Mouse (Mus musculus) ovary, postnatal 14 days (tissue): Measurements from ENCODE around the gene Ldb2.

Experiments
- DNase-seq: peaks from one replicate; pipeline ENCODE4 v3.0.0; 2022; ENCODE audit warnings: low spot score

Gene Ldb2

GRCm38 (mm10) chr5:44645952-44646841 lies 153.3 kb downstream of the Ldb2 start:
- DNase-seq = no peak

GRCm38 (mm10) chr5:44643079-44643478 lies 156.4 kb downstream of the Ldb2 start:
- no peak for DNase-seq

DNA sequence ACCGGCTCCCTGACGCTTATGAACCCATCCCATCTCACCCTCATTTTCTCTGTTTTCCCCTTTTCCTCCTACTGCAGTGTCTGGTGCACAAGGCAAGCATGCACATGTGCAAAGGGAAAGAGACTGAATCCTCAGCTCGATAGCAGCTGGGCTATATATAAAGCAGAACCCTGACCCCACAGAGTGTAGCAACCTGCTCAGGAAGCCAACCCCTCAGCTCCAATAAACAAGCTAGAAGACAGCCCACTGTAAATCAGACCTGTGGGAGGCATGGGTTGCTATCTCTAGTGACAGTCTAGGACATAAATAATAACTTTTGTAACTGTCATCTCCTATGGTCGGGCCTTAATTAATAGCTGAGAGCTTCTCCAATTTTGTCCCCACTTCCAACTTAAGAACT lies 158.4 kb downstream of the Ldb2 start:
- no peak for DNase-seq

DNA sequence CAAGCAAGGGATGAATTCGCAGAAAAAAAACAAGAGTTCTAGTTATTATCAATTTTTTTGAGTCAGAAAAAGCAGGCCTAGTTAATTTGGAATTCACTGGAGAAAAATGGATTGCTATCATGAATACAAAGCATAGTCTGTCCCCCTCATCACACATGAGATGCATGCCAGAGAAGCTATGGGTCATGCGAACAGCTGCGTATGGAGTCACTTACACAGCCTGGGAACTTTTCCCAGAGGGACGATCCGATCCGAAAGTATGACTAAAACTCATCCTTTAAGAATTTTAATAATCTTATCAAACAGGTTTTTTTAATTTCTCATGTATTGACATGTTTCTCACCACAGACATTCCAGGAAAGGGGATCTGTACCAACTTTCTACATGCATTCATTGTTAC lies 163.9 kb downstream of the Ldb2 start:
- DNase-seq = no peak

DNA sequence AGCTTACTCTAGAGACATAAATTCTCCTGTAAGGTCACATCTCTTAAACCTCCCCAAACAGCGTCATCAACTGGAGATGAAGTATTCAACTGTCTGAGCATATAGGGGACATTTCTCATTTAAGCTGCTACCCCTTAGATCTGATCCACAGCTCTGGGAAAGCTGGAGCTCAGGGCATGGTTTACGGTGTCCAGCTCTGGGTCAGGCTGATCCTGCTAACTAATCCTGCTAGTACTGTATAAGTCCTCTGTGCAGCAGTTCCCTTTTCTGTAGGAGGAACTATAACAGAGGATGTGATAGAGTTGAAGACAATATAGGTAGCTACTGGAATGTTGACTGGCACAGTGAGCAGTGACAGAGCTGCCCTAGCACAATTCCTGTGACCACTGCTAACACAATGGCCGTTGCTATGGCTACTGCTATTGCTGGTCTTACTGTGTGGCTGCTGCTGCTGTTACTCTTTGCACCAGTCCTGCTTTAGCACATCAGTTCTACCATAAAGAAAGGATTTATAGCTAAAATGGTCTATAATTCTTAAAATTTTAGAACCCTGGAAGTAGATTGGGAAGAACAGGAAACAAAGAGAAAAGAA lies 170.3 kb downstream of the Ldb2 start:
- no peak for DNase-seq

DNA sequence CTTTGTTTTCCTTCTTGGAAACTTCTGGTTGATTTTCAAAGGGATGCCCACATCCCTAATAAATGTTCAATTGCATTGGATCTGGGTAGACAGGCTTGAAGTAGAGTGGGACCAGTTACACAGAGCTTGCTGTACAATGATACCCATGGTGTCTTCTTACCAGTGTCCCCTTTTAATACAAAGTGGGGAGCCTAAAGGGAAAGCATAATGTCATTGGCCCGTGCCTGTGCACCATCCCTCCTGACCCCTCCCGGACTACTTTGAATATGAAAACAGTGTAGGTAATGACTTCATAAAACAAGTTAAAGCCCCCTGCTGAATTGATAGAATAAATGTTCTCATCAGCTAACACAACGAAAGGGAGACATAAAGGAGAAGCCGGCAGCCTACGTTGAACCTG lies 172.0 kb downstream of the Ldb2 start:
- DNase-seq = no peak

- DNase-seq = no peak
Measured at GRCm38 (mm10) chr5:44626885-44627284, 172.6 kb downstream of the Ldb2 start.

- DNase-seq = no peak
Measured at GRCm38 (mm10) chr5:44626114-44626513, 173.4 kb downstream of the Ldb2 start.

DNA sequence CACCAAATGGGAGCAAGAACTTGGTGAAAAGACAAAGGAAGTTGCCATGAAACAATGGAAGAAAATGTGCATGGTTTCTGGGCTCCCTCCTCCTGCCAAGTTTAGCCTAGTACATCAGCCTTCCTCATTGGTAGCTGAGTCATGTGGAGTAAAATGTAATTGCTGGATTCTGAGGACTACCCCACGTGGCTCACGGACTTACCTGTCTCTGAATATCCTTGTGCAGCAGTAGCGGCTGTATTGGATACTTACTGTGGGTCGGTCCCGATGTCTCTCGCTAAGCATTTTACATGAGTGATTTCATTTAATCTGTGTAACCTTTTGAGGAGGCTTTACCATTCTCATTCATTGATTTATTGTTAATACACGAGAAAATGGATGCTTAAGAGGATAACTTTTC lies 183.8 kb downstream of the Ldb2 start:
- DNase-seq = no peak

DNA sequence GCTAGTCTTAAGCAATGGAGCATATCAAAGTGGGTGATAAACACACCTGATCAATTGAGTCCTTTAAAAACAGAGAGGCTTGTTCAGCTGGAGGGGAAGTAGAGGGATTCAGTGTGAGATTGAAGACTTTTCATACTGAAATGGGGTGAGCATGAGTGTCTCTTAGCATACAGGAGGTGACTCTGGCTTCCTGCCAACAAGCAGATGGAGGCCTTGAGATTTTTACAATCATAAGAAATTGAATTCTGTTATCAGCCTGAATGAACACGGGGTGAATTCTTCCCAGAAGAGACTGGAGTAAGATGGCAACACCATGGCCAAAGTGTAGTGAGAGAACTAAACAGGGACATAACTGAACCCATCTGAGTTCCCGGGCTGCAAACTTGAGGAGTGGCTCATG lies 190.6 kb downstream of the Ldb2 start:
- DNase-seq = no peak

- DNase-seq = no peak
Measured at GRCm38 (mm10) chr5:44601340-44601739, 198.1 kb downstream of the Ldb2 start.

- DNase-seq = peak; percentile 38
Measured at GRCm38 (mm10) chr5:44593522-44594218, 205.8 kb downstream of the Ldb2 start.

DNA sequence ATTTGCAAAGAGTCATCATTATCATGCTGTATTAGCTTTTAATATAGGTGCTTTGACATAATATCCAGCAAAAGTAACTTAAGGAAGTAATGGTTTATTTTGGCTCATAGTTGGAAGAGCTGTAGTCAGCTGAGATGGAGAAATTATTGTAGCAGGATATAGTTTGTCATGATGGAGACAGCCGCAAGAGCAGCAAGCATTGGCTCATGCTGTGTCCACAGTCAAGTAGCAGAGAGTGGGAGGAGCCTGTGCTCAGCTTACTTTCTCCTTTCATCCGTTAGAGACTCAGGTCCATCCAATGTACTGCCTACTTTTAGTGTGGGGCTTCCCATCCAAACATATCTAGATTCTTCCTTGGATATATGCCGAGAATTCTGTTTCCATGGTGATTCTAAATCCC lies 208.7 kb downstream of the Ldb2 start:
- DNase-seq = no peak

DNA sequence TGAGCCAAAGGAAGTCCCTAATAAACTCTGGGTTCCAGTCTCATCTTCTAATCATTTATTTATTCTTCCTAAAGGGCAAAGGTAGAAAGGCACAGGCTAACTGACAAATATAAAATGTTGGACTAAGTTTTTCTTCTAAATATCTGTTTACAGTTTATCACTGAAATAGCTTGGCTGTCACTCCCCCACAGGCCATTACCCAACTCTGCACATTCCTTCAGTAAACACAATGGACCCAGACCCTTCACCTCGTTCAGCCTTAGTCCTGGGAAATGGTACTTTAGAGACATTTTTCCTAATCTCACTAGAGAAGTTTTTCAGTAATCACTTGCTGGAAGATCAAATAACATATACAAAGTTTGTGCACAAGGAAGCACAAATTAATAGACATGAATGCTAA lies 210.2 kb downstream of the Ldb2 start:
- no peak for DNase-seq

DNA sequence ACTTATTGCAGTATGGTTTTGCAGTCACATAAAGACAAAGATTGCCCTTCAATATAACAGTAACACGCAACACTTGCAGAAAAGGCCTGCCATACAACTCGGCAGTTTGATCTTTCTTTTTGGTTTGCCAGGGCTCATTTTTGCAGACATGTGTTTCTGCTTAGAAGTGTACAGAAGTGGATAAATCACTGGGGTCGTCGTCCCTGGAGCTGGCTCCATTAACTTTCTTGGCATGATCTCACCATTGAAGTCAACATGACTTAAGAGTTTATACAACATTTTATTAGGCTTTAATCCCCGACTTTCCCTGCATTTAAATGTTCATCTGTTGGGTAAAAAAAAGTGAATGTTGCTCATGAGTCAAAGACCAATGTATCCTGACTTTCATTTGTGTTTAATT lies 212.9 kb downstream of the Ldb2 start:
- DNase-seq = no peak

- no peak for DNase-seq
Measured at GRCm38 (mm10) chr5:44579899-44580459, 219.5 kb downstream of the Ldb2 start.

DNA sequence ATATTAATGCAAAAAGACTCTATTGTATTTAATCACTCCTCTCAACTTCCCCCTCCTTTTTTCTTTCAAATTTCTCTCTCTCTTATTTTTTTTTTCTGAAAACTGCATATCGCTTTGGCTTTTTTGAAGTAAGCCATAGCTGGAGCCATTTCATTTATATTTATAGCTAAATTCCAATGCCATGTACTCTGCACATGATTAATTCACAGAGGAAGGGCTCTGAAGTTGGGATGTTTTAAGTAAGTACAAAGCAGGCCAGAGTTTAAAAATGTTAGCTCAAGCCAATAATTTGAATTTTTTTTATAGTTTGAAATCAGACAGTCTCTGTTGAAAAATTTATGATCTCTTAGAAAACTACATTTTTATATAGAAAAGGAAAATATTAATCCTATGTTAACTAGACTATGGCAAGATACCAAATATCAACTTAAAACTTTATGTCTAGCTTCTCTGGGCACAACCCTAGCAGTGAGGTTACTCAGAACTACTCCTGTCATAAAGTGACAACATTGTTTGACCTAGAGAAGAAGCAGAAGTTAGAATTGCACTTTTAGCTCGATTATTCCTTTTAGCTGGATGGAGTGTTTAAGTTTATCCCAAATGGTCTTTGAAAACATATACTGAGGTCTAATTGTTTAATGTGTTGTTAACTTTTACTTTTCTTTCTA lies 222.7 kb downstream of the Ldb2 start:
- no peak for DNase-seq

GRCm38 (mm10) chr5:44574681-44575080 lies 224.8 kb downstream of the Ldb2 start:
- no peak for DNase-seq

GRCm38 (mm10) chr5:44553765-44554352 lies 245.6 kb downstream of the Ldb2 start:
- DNase-seq = no peak

DNA sequence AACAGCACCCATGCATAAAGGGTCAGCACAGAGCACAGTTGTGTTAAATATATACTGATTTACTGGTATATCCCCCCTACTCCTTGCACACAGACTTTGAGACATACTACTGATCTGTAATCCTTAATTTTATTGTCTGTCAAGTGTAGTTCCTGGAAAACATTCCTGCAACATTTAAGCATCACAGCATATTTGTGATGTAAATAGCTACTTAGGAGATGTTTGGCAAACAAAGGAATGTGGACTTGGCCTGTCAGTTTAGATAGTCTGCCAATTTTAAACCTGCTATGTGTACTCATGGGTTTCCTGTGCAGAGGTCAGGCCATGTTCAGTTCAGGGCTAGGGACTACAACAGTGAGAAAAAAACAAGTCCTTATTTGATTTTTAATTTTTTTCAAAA lies 246.3 kb downstream of the Ldb2 start:
- DNase-seq = no peak

DNA sequence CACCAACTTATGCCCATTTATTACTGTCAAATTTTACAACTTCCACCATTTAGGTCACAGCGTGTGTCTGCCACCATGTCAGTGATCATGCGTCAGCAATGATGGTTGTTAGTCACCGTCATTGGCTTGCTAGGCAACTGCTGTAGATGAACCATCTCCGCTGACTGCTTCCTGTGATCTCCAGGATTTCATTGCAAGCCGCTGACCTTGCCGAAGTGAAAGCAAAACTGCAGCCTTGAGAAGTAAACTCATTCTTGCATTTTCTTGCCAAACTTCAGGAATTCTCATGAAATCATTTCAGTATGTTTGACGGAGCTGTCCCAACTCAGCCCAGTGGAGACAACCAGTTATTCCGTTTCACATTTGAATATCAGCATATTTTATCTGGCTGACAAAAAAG lies 247.4 kb downstream of the Ldb2 start:
- DNase-seq = no peak

DNA sequence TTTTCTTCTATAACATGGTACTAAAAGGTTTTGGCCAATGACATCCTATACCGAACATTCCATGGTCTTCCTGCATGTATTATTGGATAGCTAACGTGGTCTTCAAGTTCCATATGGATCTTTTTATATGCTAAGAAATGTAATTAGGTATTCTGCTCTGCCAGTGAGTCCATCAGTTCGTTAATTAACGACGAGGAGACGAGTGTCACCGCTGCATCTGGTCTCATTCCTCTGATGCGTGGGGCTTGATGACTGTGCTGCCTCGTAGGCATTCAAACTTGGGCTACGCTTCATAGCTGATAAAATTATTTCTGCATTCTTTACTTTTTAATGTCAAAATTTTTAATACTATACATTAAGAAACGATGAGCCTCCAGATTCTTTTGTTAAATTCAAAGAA lies 251.0 kb downstream of the Ldb2 start:
- no peak for DNase-seq
